Mouse (Mus musculus) heart, postnatal 0 days (tissue): ENCODE measurements at regions not wholly inside any gene's neighbourhood (a gene's known extent, or its start where the extent isn't known, plus 50 kb on each side); places are given as distances from the start of the nearest gene placed in this dataset.

Experiments
- ATAC-seq: fragments of 200-750 bp; cut with Nextera tagmentation; 2 replicates; pipeline ENCODE4 v1.8.0; 2017; ENCODE audit warnings: low read depth, moderate number of reproducible peaks, moderate library complexity; ENCODE audit not compliant: insufficient read depth
- DNase-seq: peaks from one replicate; pipeline ENCODE4 v3.0.0-alpha.2; 2016; ENCODE audit warnings: low spot score
- H3K27ac ChIP-seq: fragments of 300-500 bp; sonication (generic); 2 replicates; pipeline ENCODE4 v1.5.1; 2014; ENCODE audit warnings: low read depth, mild to moderate bottlenecking
- H3K27me3 ChIP-seq: fragments of 300-500 bp; sonication (generic); 2 replicates; pipeline ENCODE4 v1.6.1; 2014; ENCODE audit warnings: low read length, mixed read lengths; ENCODE audit not compliant: control insufficient read depth, insufficient read depth
- H3K36me3 ChIP-seq: fragments of 300-500 bp; sonication (generic); replicated peaks from 2 replicates; pipeline ENCODE4 v1.6.1; 2014; ENCODE audit warnings: low read length, mixed read lengths; ENCODE audit not compliant: control insufficient read depth, insufficient read depth
- H3K4me1 ChIP-seq: fragments of 300-500 bp; sonication (generic); 2 replicates; pipeline ENCODE4 v1.6.1; 2014; ENCODE audit warnings: antibody characterized with exemption; ENCODE audit not compliant: control insufficient read depth, insufficient read depth
- H3K4me2 ChIP-seq: fragments of 300-500 bp; sonication (generic); 2 replicates; pipeline ENCODE4 v1.6.1; 2014; ENCODE audit warnings: low read depth, mild to moderate bottlenecking, low read length, moderate library complexity
- H3K4me3 ChIP-seq: fragments of 300-500 bp; sonication (generic); 2 replicates; pipeline ENCODE4 v1.5.1; 2014; ENCODE audit warnings: low read depth, low read length
- H3K9ac ChIP-seq: fragments of 300-500 bp; sonication (generic); replicated peaks from 2 replicates; pipeline ENCODE4 v1.6.1; 2014; ENCODE audit warnings: low read depth, low read length, mixed read lengths
- H3K9me3 ChIP-seq: fragments of 300-500 bp; sonication (generic); replicated peaks from 2 replicates; pipeline ENCODE4 v1.6.1; 2016; ENCODE audit warnings: low read length; ENCODE audit not compliant: control insufficient read depth
- CTCF ChIP-seq: IDR thresholded peaks from 2 replicates; pipeline ENCODE4 v1.5.1; 2016; ENCODE audit warnings: antibody characterized with exemption, control low read depth, low read depth
- EP300 ChIP-seq: IDR thresholded peaks from 2 replicates; pipeline ENCODE4 v1.6.1; 2016; ENCODE audit warnings: antibody characterized with exemption, low read depth
- WGBS: fragments of 180-500 bp; shearing (Covaris S2); extraction: QIAGEN DNeasy Blood & Tissue Kit; methylation state at CpG from one replicate; pipeline ENCODE4 v1.1.7; 2014; 5-methylcytosine and 5-hydroxymethylcytosine counted together

- Histone ChIP-seq H3K4me1 (no peaks in the 10 kb centered on the region; the same call in 1 of the 2 replicates), H3K4me2 (no peak overlapping the region), H3K9ac (no peak overlapping the region), H3K27ac (no peak overlapping the region), H3K27me3 (0 out of 2 replicates have a peak, but pooled peaks cover 25% of the 10 kb centered on the region), H3K9me3 (no peaks in the 10 kb centered on the region), H3K4me3 (no peak overlapping the region), H3K36me3 (no peaks in the 10 kb centered on the region)
- TF ChIP-seq CTCF: no peak
- no peak for TF ChIP-seq EP300
- no peak for ATAC-seq
- 44% methylated on average over 2 of the region's 2 CpGs for WGBS
- DNase-seq: no peak
Measured at GRCm38 (mm10) chr16:29800457-29800856, 221.3 kb downstream of the Opa1 start.

GRCm38 (mm10) chr16:29802085-29802484 is 223.0 kb downstream of the Opa1 start:
- ATAC-seq (no peak), DNase-seq (no peak)
- H3K27ac ChIP-seq: no peak overlapping the region
- no peak overlapping the region for H3K4me3 ChIP-seq
- H3K4me1 ChIP-seq: no peaks in the 10 kb centered on the region; the same call in 1 of the 2 replicates
- no peaks in the 10 kb centered on the region for H3K36me3 ChIP-seq
- TF ChIP-seq EP300 (no peak), CTCF (no peak)
- peaks cover 18% of the 10 kb centered on the region; the same call in 1 of the 2 replicates for H3K27me3 ChIP-seq
- no peaks in the 10 kb centered on the region for H3K9me3 ChIP-seq
- H3K9ac ChIP-seq: no peak overlapping the region
- WGBS: 78% methylated on average over 7 of the region's 7 CpGs
- no peak overlapping the region for H3K4me2 ChIP-seq

GRCm38 (mm10) chr16:29802603-29803002 is 223.5 kb downstream of the Opa1 start:
- 53% methylated on average over 6 of the region's 6 CpGs for WGBS
- Histone ChIP-seq H3K36me3 (no peaks in the 10 kb centered on the region), H3K9ac (no peak overlapping the region), H3K4me1 (no peaks in the 10 kb centered on the region; the same call in 1 of the 2 replicates), H3K9me3 (no peaks in the 10 kb centered on the region), H3K27me3 (peaks cover 14% of the 10 kb centered on the region; the same call in 1 of the 2 replicates), H3K27ac (no peak overlapping the region; the same call in 1 of the 2 replicates), H3K4me3 (no peak overlapping the region), H3K4me2 (no peak overlapping the region)
- ATAC-seq (no peak), DNase-seq (no peak)
- TF ChIP-seq CTCF: no peak

GRCm38 (mm10) chr16:29807859-29808258 is 228.7 kb downstream of the Opa1 start:
- Histone ChIP-seq H3K4me1 (no peaks in the 10 kb centered on the region), H3K4me3 (no peak overlapping the region), H3K36me3 (no peaks in the 10 kb centered on the region), H3K9me3 (no peaks in the 10 kb centered on the region), H3K27ac (no peak overlapping the region), H3K27me3 (peaks cover 34% of the 10 kb centered on the region), H3K9ac (no peak overlapping the region), H3K4me2 (no peak overlapping the region)
- no peak for TF ChIP-seq CTCF
- no peak for TF ChIP-seq EP300
- WGBS: 58% methylated on average over 5 of the region's 5 CpGs
- no peak for ATAC-seq
- DNase-seq: no peak

GRCm38 (mm10) chr16:29808851-29809250 is 229.7 kb downstream of the Opa1 start:
- H3K27me3 ChIP-seq: peaks cover 40% of the 10 kb centered on the region
- no peak overlapping the region for H3K4me3 ChIP-seq
- no peaks in the 10 kb centered on the region for H3K36me3 ChIP-seq
- no peaks in the 10 kb centered on the region for H3K4me1 ChIP-seq
- no peak overlapping the region for H3K4me2 ChIP-seq
- WGBS: 42% methylated on average over 4 of the region's 4 CpGs
- H3K27ac ChIP-seq: no peak overlapping the region
- ATAC-seq (no peak), DNase-seq (no peak)
- H3K9ac ChIP-seq: no peak overlapping the region
- no peaks in the 10 kb centered on the region for H3K9me3 ChIP-seq
- TF ChIP-seq EP300 (no peak), CTCF (no peak)

GRCm38 (mm10) chr16:29813411-29814038 is 234.4 kb downstream of the Opa1 start:
- H3K9me3 ChIP-seq: no peaks in the 10 kb centered on the region
- peak overlapping the region; percentile 70 for H3K27ac ChIP-seq
- H3K36me3 ChIP-seq: no peaks in the 10 kb centered on the region
- H3K4me3 ChIP-seq: peak overlapping the region; percentile 56
- ATAC-seq (peak; percentile 35), DNase-seq (peak; percentile 34)
- peak overlapping the region; percentile 59 for H3K9ac ChIP-seq
- no peaks in the 10 kb centered on the region for H3K4me1 ChIP-seq
- TF ChIP-seq CTCF: no peak
- no peak for TF ChIP-seq EP300
- H3K27me3 ChIP-seq: peaks cover 40% of the 10 kb centered on the region
- H3K4me2 ChIP-seq: peak overlapping the region; percentile 95
- 4% methylated on average over 31 of the region's 31 CpGs for WGBS
